Mouse (Mus musculus): ENCODE data around the gene 4930544G11Rik. TPM values are rescaled to one million over a fixed set of nuclear protein-coding genes. Genes with fewer than 3 reads are reported as not detected.

Gene 4930544G11Rik
- polyA plus RNA-seq (2012; rRNA removed): not detected in 2 replicates

GRCm38 (mm10) chr6:65952309-65952708, at the start of gene 4930544G11Rik:
Gene 4930544G11Rik (plus strand): TSS chr6:65952609.
- Histone ChIP-seq H3K36me3 (ENCODE audit: control insufficient read depth, insufficient read depth, low read length) (no peaks in the 10 kb centered on the region), H3K27me3 (ENCODE audit: control insufficient read depth, insufficient read depth, low read length) (no peaks in the 10 kb centered on the region), H3K4me3 (ENCODE audit: extremely low read depth, insufficient read depth, insufficient read length) (no peak within 1 kb of the TSS), H3K4me1 (ENCODE audit: control insufficient read depth, insufficient read depth, insufficient read length) (no peaks in the 10 kb centered on the region), H3K27ac (ENCODE audit: insufficient read depth, low read length) (no peak within 1 kb of the TSS)
- WGBS: 93% methylated on average over 10 of the region's 10 CpGs
- TF ChIP-seq POLR2A (IDR thresholded peaks at IDR 0.05; ENCODE audit: low read depth, low read length) (no peak), CTCF (IDR thresholded peaks at IDR 0.05; ENCODE audit: extremely low read depth, insufficient read depth, insufficient read length, insufficient replicate concordance) (no peak)
- no peak for DNase-seq (ENCODE audit: low read depth in 1 of 2, low spot score in 2 of 2)

- 88% methylated on average over 2 of the region's 2 CpGs for WGBS
- DNase-seq (ENCODE audit: low read depth in 1 of 2, low spot score in 2 of 2): no peak
- Histone ChIP-seq H3K4me3 (ENCODE audit: extremely low read depth, insufficient read depth, insufficient read length) (no peak overlapping the region), H3K27me3 (ENCODE audit: control insufficient read depth, insufficient read depth, low read length) (no peaks in the 10 kb centered on the region), H3K36me3 (ENCODE audit: control insufficient read depth, insufficient read depth, low read length) (no peaks in the 10 kb centered on the region), H3K27ac (ENCODE audit: insufficient read depth, low read length) (no peak overlapping the region), H3K4me1 (ENCODE audit: control insufficient read depth, insufficient read depth, insufficient read length) (no peaks in the 10 kb centered on the region)
- TF ChIP-seq POLR2A (IDR thresholded peaks at IDR 0.05; ENCODE audit: low read depth, low read length) (no peak), CTCF (IDR thresholded peaks at IDR 0.05; ENCODE audit: extremely low read depth, insufficient read depth, insufficient read length, insufficient replicate concordance) (no peak)
Observed at GRCm38 (mm10) chr6:65906657-65907182, 45.7 kb upstream of the 4930544G11Rik start.

- no peak overlapping the region for H3K27ac ChIP-seq (ENCODE audit: insufficient read depth, low read length)
- H3K27me3 ChIP-seq (ENCODE audit: control insufficient read depth, insufficient read depth, low read length): no peaks in the 10 kb centered on the region
- no peaks in the 10 kb centered on the region for H3K4me1 ChIP-seq (ENCODE audit: control insufficient read depth, insufficient read depth, insufficient read length)
- no peak for DNase-seq (ENCODE audit: low read depth in 1 of 2, low spot score in 2 of 2)
- no peak for TF ChIP-seq POLR2A (IDR thresholded peaks at IDR 0.05; ENCODE audit: low read depth, low read length)
- TF ChIP-seq CTCF (IDR thresholded peaks at IDR 0.05; ENCODE audit: extremely low read depth, insufficient read depth, insufficient read length, insufficient replicate concordance): no peak
- no peaks in the 10 kb centered on the region for H3K36me3 ChIP-seq (ENCODE audit: control insufficient read depth, insufficient read depth, low read length)
- no peak overlapping the region for H3K4me3 ChIP-seq (ENCODE audit: extremely low read depth, insufficient read depth, insufficient read length)
- WGBS: 86% methylated on average over 5 of the region's 5 CpGs
Observed at GRCm38 (mm10) chr6:65915421-65915820, 37.0 kb upstream of the 4930544G11Rik start.

GRCm38 (mm10) chr6:65921703-65922102, 30.7 kb upstream of the 4930544G11Rik start:
- Histone ChIP-seq H3K36me3 (ENCODE audit: control insufficient read depth, insufficient read depth, low read length) (no peaks in the 10 kb centered on the region), H3K4me1 (ENCODE audit: control insufficient read depth, insufficient read depth, insufficient read length) (no peaks in the 10 kb centered on the region), H3K4me3 (ENCODE audit: extremely low read depth, insufficient read depth, insufficient read length) (no peak overlapping the region), H3K27me3 (ENCODE audit: control insufficient read depth, insufficient read depth, low read length) (no peaks in the 10 kb centered on the region), H3K27ac (ENCODE audit: insufficient read depth, low read length) (no peak overlapping the region)
- DNase-seq (ENCODE audit: low read depth in 1 of 2, low spot score in 2 of 2): no peak
- 79% methylated on average over 3 of the region's 3 CpGs for WGBS
- TF ChIP-seq CTCF (IDR thresholded peaks at IDR 0.05; ENCODE audit: extremely low read depth, insufficient read depth, insufficient read length, insufficient replicate concordance): no peak
- no peak for TF ChIP-seq POLR2A (IDR thresholded peaks at IDR 0.05; ENCODE audit: low read depth, low read length)

GRCm38 (mm10) chr6:65923501-65924084, 28.8 kb upstream of the 4930544G11Rik start:
- Histone ChIP-seq H3K4me3 (ENCODE audit: extremely low read depth, insufficient read depth, insufficient read length) (no peak overlapping the region), H3K27ac (ENCODE audit: insufficient read depth, low read length) (no peak overlapping the region), H3K27me3 (ENCODE audit: control insufficient read depth, insufficient read depth, low read length) (no peaks in the 10 kb centered on the region), H3K4me1 (ENCODE audit: control insufficient read depth, insufficient read depth, insufficient read length) (no peaks in the 10 kb centered on the region), H3K36me3 (ENCODE audit: control insufficient read depth, insufficient read depth, low read length) (no peaks in the 10 kb centered on the region)
- TF ChIP-seq POLR2A (IDR thresholded peaks at IDR 0.05; ENCODE audit: low read depth, low read length) (no peak), CTCF (IDR thresholded peaks at IDR 0.05; ENCODE audit: extremely low read depth, insufficient read depth, insufficient read length, insufficient replicate concordance) (no peak)
- 94% methylated on average over 4 of the region's 4 CpGs for WGBS
- no peak for DNase-seq (ENCODE audit: low read depth in 1 of 2, low spot score in 2 of 2)

GRCm38 (mm10) chr6:65925737-65926333, 26.6 kb upstream of the 4930544G11Rik start:
- WGBS: 83% methylated on average over 3 of the region's 3 CpGs
- Histone ChIP-seq H3K27ac (ENCODE audit: insufficient read depth, low read length) (no peak overlapping the region), H3K27me3 (ENCODE audit: control insufficient read depth, insufficient read depth, low read length) (no peaks in the 10 kb centered on the region), H3K36me3 (ENCODE audit: control insufficient read depth, insufficient read depth, low read length) (no peaks in the 10 kb centered on the region), H3K4me1 (ENCODE audit: control insufficient read depth, insufficient read depth, insufficient read length) (no peaks in the 10 kb centered on the region), H3K4me3 (ENCODE audit: extremely low read depth, insufficient read depth, insufficient read length) (no peak overlapping the region)
- TF ChIP-seq CTCF (IDR thresholded peaks at IDR 0.05; ENCODE audit: extremely low read depth, insufficient read depth, insufficient read length, insufficient replicate concordance) (no peak), POLR2A (IDR thresholded peaks at IDR 0.05; ENCODE audit: low read depth, low read length) (no peak)
- no peak for DNase-seq (ENCODE audit: low read depth in 1 of 2, low spot score in 2 of 2)

GRCm38 (mm10) chr6:65930523-65930922, 21.9 kb upstream of the 4930544G11Rik start:
- Histone ChIP-seq H3K4me1 (ENCODE audit: control insufficient read depth, insufficient read depth, insufficient read length) (no peaks in the 10 kb centered on the region), H3K27me3 (ENCODE audit: control insufficient read depth, insufficient read depth, low read length) (no peaks in the 10 kb centered on the region), H3K4me3 (ENCODE audit: extremely low read depth, insufficient read depth, insufficient read length) (no peak overlapping the region), H3K36me3 (ENCODE audit: control insufficient read depth, insufficient read depth, low read length) (no peaks in the 10 kb centered on the region), H3K27ac (ENCODE audit: insufficient read depth, low read length) (no peak overlapping the region)
- WGBS: 95% methylated on average over 1 of the region's 1 CpGs
- DNase-seq (ENCODE audit: low read depth in 1 of 2, low spot score in 2 of 2): no peak
- TF ChIP-seq CTCF (IDR thresholded peaks at IDR 0.05; ENCODE audit: extremely low read depth, insufficient read depth, insufficient read length, insufficient replicate concordance) (no peak), POLR2A (IDR thresholded peaks at IDR 0.05; ENCODE audit: low read depth, low read length) (no peak)
